Mouse (Mus musculus) heart, postnatal 0 days (tissue): ENCODE results near the gene Atg14.

Experiments used
- CTCF ChIP-seq: IDR thresholded peaks from 2 replicates; pipeline ENCODE4 v1.5.1; 2016; ENCODE audit warnings: antibody characterized with exemption, control low read depth, low read depth
- EP300 ChIP-seq: IDR thresholded peaks from 2 replicates; pipeline ENCODE4 v1.6.1; 2016; ENCODE audit warnings: antibody characterized with exemption, low read depth

- TF ChIP-seq CTCF (no peak), EP300 (no peak)
These were observed 74.5 kb downstream of the Atg14 start for GRCm38 (mm10) chr14:47495951-47496350.
